Mouse (Mus musculus): ENCODE data around the gene Srm.

- TF ChIP-seq CTCF (IDR thresholded peaks at IDR 0.05; ENCODE audit: insufficient read depth, low read length), result no peak
- no peak for TF ChIP-seq POLR2A (IDR thresholded peaks at IDR 0.05; ENCODE audit: borderline replicate concordance, extremely low read depth, low read depth, low read length)
Observed at GRCm38 (mm10) chr4:148622485-148622884, 31.2 kb downstream of the Srm start.
